Mouse (Mus musculus): Measurements from ENCODE around the gene Dnajc4.
A peak's percentile ranks its signal among the peaks of the same experiment; 100 is the strongest.

DNA sequence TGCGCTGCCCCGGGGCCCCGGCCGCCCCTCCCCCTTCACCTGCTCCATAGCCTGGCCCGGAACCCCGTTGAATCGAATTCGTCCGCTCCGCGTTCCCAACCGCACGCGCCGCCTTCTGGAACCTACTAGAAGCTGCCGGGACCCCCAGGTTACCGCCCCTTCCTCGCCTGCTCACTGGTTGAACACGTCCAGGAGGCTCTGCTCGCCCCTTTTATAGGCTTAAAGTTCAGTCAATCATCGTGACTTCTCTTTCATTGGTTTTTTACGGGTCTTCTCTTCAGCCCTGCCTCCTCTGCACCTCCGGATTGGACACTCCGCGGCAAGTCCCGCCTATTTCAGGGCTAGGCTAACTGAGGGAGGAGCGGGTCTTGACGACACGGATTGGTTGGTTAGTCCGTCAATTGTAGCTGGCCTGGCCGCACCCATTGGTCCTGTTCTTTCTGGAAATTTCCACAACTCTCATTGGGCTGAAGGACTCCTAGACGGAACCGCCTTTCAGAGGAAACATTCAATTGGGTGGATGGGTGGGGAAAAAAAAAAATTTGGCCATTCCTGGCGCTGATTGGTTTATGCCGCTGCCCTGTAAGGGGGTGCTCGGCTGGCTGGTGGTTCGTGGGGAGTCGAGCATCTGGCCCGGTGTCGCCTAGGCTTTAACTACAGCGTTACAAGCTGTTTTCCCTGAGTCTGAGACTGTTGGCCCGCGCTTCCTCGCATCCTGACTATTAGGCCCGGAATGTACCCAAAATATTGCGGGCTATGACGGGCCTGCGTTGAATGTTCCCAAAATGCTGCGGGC is 47.7 kb upstream of the Dnajc4 start, which contains the start of gene Stip1:
- TF ChIP-seq POLR2A (IDR thresholded peaks at IDR 0.05; ENCODE audit: control insufficient read depth, extremely low read depth, insufficient read depth, low read length, poor library complexity) = peak; percentile 96
- 0 out of 2 replicates have a peak, but pooled peaks have one; percentile 23 for TF ChIP-seq CTCF (IDR thresholded peaks at IDR 0.05; ENCODE audit: borderline replicate concordance, control insufficient read depth, extremely low read depth, insufficient read depth, low read length, poor library complexity)

Data from thymus, adult 2 months (tissue).